Mouse (Mus musculus): Measurements from ENCODE around the gene Scyl3. TPM values are rescaled to one million over a fixed set of nuclear protein-coding genes. Genes with fewer than 3 reads are reported as not detected.

The Scyl3 gene
- total and polyA plus RNA-seq, 3 experiments: 10.7 to 61.2 (median 43.2) TPM

GRCm38 (mm10) chr1:163975088-163975487 is 46.2 kb downstream of the Scyl3 start:
- no peak for TF ChIP-seq POLR2AphosphoS5 (IDR thresholded peaks at IDR 0.05; ENCODE audit: insufficient replicate concordance, low read depth, low read length)
- TF ChIP-seq TAL1 (conservative IDR thresholded peaks at IDR 0.05; ENCODE audit: low read depth, low read length): no peak
- TF ChIP-seq CTCF (IDR thresholded peaks at IDR 0.05; ENCODE audit: low read depth, low read length): no peak
- no peak for TF ChIP-seq GATA1 (IDR thresholded peaks at IDR 0.05; ENCODE audit: borderline replicate concordance, low read length)
- TF ChIP-seq GATA2 (IDR thresholded peaks at IDR 0.05; ENCODE audit: borderline replicate concordance, low read depth, low read length): no peak
- no peaks in the 10 kb centered on the region for H3K9me3 ChIP-seq (replicated peaks)
- peaks cover 49% of the 10 kb centered on the region for H3K36me3 ChIP-seq (replicated peaks)
- no peaks in the 10 kb centered on the region for H3K27me3 ChIP-seq (ENCODE audit: insufficient read depth, low read length)
- 0 out of 2 replicates have a peak, but pooled peaks cover 3% of the 10 kb centered on the region for H3K4me1 ChIP-seq (ENCODE audit: insufficient read depth, low read depth, low read length)
- ATAC-seq (ENCODE audit: extremely low read depth, insufficient number of reproducible peaks, low FRiP score, poor library complexity, severe bottlenecking) (peak; percentile 60; the same call in 1 of the 2 replicates), DNase-seq (ENCODE audit: low spot score) (no peak)
- H3K4me3 ChIP-seq (ENCODE audit: low read depth, low read length): no peak overlapping the region

- DNase-seq (ENCODE audit: low spot score) (no peak), ATAC-seq (ENCODE audit: extremely low read depth, insufficient number of reproducible peaks, low FRiP score, poor library complexity, severe bottlenecking) (peak; percentile 51; the same call in 1 of the 2 replicates)
- no peak for TF ChIP-seq TAL1 (conservative IDR thresholded peaks at IDR 0.05; ENCODE audit: low read depth, low read length)
- TF ChIP-seq GATA2 (IDR thresholded peaks at IDR 0.05; ENCODE audit: borderline replicate concordance, low read depth, low read length): no peak
- TF ChIP-seq POLR2AphosphoS5 (IDR thresholded peaks at IDR 0.05; ENCODE audit: insufficient replicate concordance, low read depth, low read length): no peak
- no peak for TF ChIP-seq GATA1 (IDR thresholded peaks at IDR 0.05; ENCODE audit: borderline replicate concordance, low read length)
- TF ChIP-seq CTCF (IDR thresholded peaks at IDR 0.05; ENCODE audit: low read depth, low read length): no peak
- H3K4me3 ChIP-seq (ENCODE audit: low read depth, low read length): no peak overlapping the region
- H3K4me1 ChIP-seq (ENCODE audit: insufficient read depth, low read depth, low read length): 0 out of 2 replicates have a peak, but pooled peaks cover 3% of the 10 kb centered on the region
- H3K9me3 ChIP-seq (replicated peaks): no peaks in the 10 kb centered on the region
- no peaks in the 10 kb centered on the region for H3K27me3 ChIP-seq (ENCODE audit: insufficient read depth, low read length)
- peaks cover 53% of the 10 kb centered on the region for H3K36me3 ChIP-seq (replicated peaks)
Measured at GRCm38 (mm10) chr1:163976515-163976914, 47.6 kb downstream of the Scyl3 start.

GRCm38 (mm10) chr1:163992371-163992770 is 63.5 kb downstream of the Scyl3 start:
- TF ChIP-seq CTCF (IDR thresholded peaks at IDR 0.05; ENCODE audit: low read depth, low read length) (no peak), TAL1 (conservative IDR thresholded peaks at IDR 0.05; ENCODE audit: low read depth, low read length) (no peak)
- ATAC-seq (ENCODE audit: extremely low read depth, insufficient number of reproducible peaks, low FRiP score, poor library complexity, severe bottlenecking): no peak
- peaks cover 22% of the 10 kb centered on the region for H3K4me1 ChIP-seq (ENCODE audit: insufficient read depth, low read depth, low read length)
- H3K4me3 ChIP-seq (ENCODE audit: low read depth, low read length): no peak overlapping the region
- no peaks in the 10 kb centered on the region for H3K9me3 ChIP-seq (replicated peaks)
- DNase-seq (ENCODE audit: low spot score): no peak
- H3K27me3 ChIP-seq (ENCODE audit: insufficient read depth, low read length): no peaks in the 10 kb centered on the region
- peaks cover 32% of the 10 kb centered on the region for H3K36me3 ChIP-seq (replicated peaks)

GRCm38 (mm10) chr1:163994173-163994720 is 65.3 kb downstream of the Scyl3 start:
- no peaks in the 10 kb centered on the region for H3K9me3 ChIP-seq (replicated peaks)
- H3K36me3 ChIP-seq (replicated peaks): peaks cover 25% of the 10 kb centered on the region
- no peaks in the 10 kb centered on the region for H3K27me3 ChIP-seq (ENCODE audit: insufficient read depth, low read length)
- peaks cover 22% of the 10 kb centered on the region for H3K4me1 ChIP-seq (ENCODE audit: insufficient read depth, low read depth, low read length)
- TF ChIP-seq POLR2AphosphoS5 (IDR thresholded peaks at IDR 0.05; ENCODE audit: insufficient replicate concordance, low read depth, low read length) (no peak), GATA1 (IDR thresholded peaks at IDR 0.05; ENCODE audit: borderline replicate concordance, low read length) (no peak), CTCF (IDR thresholded peaks at IDR 0.05; ENCODE audit: low read depth, low read length) (no peak), TAL1 (conservative IDR thresholded peaks at IDR 0.05; ENCODE audit: low read depth, low read length) (no peak), GATA2 (IDR thresholded peaks at IDR 0.05; ENCODE audit: borderline replicate concordance, low read depth, low read length) (no peak)
- ATAC-seq (ENCODE audit: extremely low read depth, insufficient number of reproducible peaks, low FRiP score, poor library complexity, severe bottlenecking) (0 out of 2 replicates have a peak, but pooled peaks have one; percentile 9), DNase-seq (ENCODE audit: low spot score) (peak; percentile 2)
- peak overlapping the region; percentile 91 for H3K4me3 ChIP-seq (ENCODE audit: low read depth, low read length)

- no peaks in the 10 kb centered on the region for H3K27me3 ChIP-seq (ENCODE audit: insufficient read depth, low read length)
- TF ChIP-seq GATA1 (IDR thresholded peaks at IDR 0.05; ENCODE audit: borderline replicate concordance, low read length): no peak
- no peak for TF ChIP-seq CTCF (IDR thresholded peaks at IDR 0.05; ENCODE audit: low read depth, low read length)
- no peak for TF ChIP-seq TAL1 (conservative IDR thresholded peaks at IDR 0.05; ENCODE audit: low read depth, low read length)
- TF ChIP-seq POLR2AphosphoS5 (IDR thresholded peaks at IDR 0.05; ENCODE audit: insufficient replicate concordance, low read depth, low read length): no peak
- TF ChIP-seq GATA2 (IDR thresholded peaks at IDR 0.05; ENCODE audit: borderline replicate concordance, low read depth, low read length): no peak
- H3K4me1 ChIP-seq (ENCODE audit: insufficient read depth, low read depth, low read length): peaks cover 22% of the 10 kb centered on the region
- peak; percentile 96 for ATAC-seq (ENCODE audit: extremely low read depth, insufficient number of reproducible peaks, low FRiP score, poor library complexity, severe bottlenecking)
- no peaks in the 10 kb centered on the region for H3K9me3 ChIP-seq (replicated peaks)
- peak; percentile 70 for DNase-seq (ENCODE audit: low spot score)
- H3K4me3 ChIP-seq (ENCODE audit: low read depth, low read length): peak within 1 kb of the TSS; percentile 91
- H3K36me3 ChIP-seq (replicated peaks): peaks cover 24% of the 10 kb centered on the region
Measured at GRCm38 (mm10) chr1:163994721-163995608, 66.1 kb downstream of the Scyl3 start, which contains the start of the genes BC055324 and Mettl18. Gene BC055324, minus strand, starts transcription at chr1:163994796. Gene Mettl18, plus strand, starts transcription at chr1:163994889.

- TF ChIP-seq CTCF (IDR thresholded peaks at IDR 0.05; ENCODE audit: low read depth, low read length): no peak
- TF ChIP-seq GATA1 (IDR thresholded peaks at IDR 0.05; ENCODE audit: borderline replicate concordance, low read length): no peak
- no peak for TF ChIP-seq GATA2 (IDR thresholded peaks at IDR 0.05; ENCODE audit: borderline replicate concordance, low read depth, low read length)
- no peak for TF ChIP-seq TAL1 (conservative IDR thresholded peaks at IDR 0.05; ENCODE audit: low read depth, low read length)
- peaks cover 24% of the 10 kb centered on the region for H3K36me3 ChIP-seq (replicated peaks)
- no peaks in the 10 kb centered on the region for H3K9me3 ChIP-seq (replicated peaks)
- no peaks in the 10 kb centered on the region for H3K27me3 ChIP-seq (ENCODE audit: insufficient read depth, low read length)
- peaks cover 22% of the 10 kb centered on the region for H3K4me1 ChIP-seq (ENCODE audit: insufficient read depth, low read depth, low read length)
- ATAC-seq (ENCODE audit: extremely low read depth, insufficient number of reproducible peaks, low FRiP score, poor library complexity, severe bottlenecking): no peak
- peak overlapping the region; percentile 91 for H3K4me3 ChIP-seq (ENCODE audit: low read depth, low read length)
- DNase-seq (ENCODE audit: low spot score): no peak
Measured at GRCm38 (mm10) chr1:163995609-163995913, 66.7 kb downstream of the Scyl3 start.

Measured in G1E (cell line).